Mouse (Mus musculus) ES-Bruce4 (cell line): ENCODE results near the gene Map3k5.

Source experiments
- CTCF ChIP-seq: IDR thresholded peaks from one replicate; pipeline ENCODE4 v1.8.1; 2011; ENCODE audit warnings: low read depth, low read length
- EP300 ChIP-seq: IDR thresholded peaks from 2 replicates; pipeline ENCODE4 v1.6.1; 2011; ENCODE audit warnings: low read depth, low read length; ENCODE audit not compliant: insufficient read depth
- POLR2A ChIP-seq: IDR thresholded peaks from one replicate; pipeline ENCODE4 v1.8.1; 2011; ENCODE audit warnings: low read length; ENCODE audit not compliant: insufficient read depth

- TF ChIP-seq CTCF (no peak), POLR2A (no peak), EP300 (no peak)
These were observed 155.9 kb downstream of the Map3k5 start for GRCm38 (mm10) chr10:20090171-20090570.
